Mouse (Mus musculus) bone marrow, adult 2 months (tissue): Measurements from ENCODE around the gene Krt24.

Experiments
- CTCF ChIP-seq: fragments of 200-500 bp; IDR thresholded peaks from 2 replicates; pipeline ENCODE4 v1.5.1; 2011; ENCODE audit warnings: low read length, control low read depth; ENCODE audit not compliant: control insufficient read depth, insufficient read depth
- POLR2A ChIP-seq: fragments of 200-500 bp; IDR thresholded peaks from 2 replicates; pipeline ENCODE4 v1.6.1; 2011; ENCODE audit warnings: low read depth, mild to moderate bottlenecking, control low read depth, low read length, borderline replicate concordance; ENCODE audit not compliant: control insufficient read depth

DNA sequence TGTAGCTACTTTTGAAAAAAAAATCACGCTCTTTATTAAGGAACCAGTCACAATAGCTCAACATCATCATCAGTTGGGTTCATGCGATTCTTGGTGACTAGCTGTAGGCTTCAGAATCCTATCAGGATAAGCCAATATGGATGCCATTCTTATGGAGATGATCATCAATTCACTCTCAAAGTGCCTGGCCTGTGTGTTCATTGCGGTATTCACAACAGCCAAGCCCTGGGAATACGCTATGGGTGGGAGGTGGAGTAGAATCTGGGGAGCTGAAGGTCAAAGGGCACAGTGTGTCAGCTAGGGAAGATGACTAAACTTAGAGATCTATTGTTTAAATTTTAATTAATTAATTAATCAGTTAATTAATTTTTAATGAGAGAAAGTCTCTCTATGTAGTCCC, 37.1 kb downstream of the Krt24 start:
- TF ChIP-seq CTCF (no peak), POLR2A (no peak)
